Comparison of ENCODE assay signal across 11 mouse cellular contexts in the genomic region with DNA sequence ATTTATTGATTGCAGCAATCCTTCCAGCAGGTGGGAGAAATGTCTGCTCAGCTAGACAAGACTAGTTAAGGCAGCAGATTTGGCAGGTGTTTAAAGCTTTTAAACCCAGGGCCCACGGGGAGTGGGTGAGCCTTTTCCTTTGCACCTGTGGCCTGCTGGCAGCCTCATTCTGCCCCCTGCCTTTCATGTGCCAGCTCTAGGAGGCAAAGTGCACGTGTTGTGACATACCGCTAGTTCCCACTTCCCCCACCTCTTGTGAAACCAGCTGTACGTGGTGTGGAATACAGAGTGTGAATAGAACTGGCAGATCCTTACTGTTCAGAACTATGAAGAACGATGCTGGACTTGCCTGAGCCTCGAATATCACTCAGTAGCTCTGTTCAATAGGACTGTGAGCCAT.
DNase-seq lines count a peak whose midpoint lies in the region; ATAC-seq and TF ChIP-seq lines count a peak whose summit lies in the region.
"Had no signal": no experiment of that assay in that cellular context is flagged by ENCODE, and none has a peak within 500 bp of the region (broad histone marks: within the 10 kb centered on the region; RNA-seq: fewer than 3 reads in every experiment).

No protein-coding gene starts in this region.

- ATAC-seq in forebrain, embryonic 13.5 days = peak; percentile 71; the same call in 1 of the 2 replicates
- ATAC-seq in lung, postnatal 0 days = peak; percentile 41; the same call in 1 of the 2 replicates
- ATAC-seq in liver, embryonic 16.5 days (ENCODE audit: low read depth) = peak; percentile 83
- no peak for ATAC-seq in cerebellum, adult (ENCODE audit: insufficient number of reproducible peaks, low FRiP score, low TSS enrichment)

- no peak overlapping the region for H3K4me3 ChIP-seq in forebrain, embryonic 13.5 days
- H3K4me3 ChIP-seq in forebrain, embryonic 10.5 days = no peak overlapping the region
- no peak overlapping the region for H3K4me3 ChIP-seq in lung, postnatal 0 days (ENCODE audit: low read depth, low read length)
- no peak overlapping the region for H3K4me3 ChIP-seq in liver, embryonic 16.5 days (ENCODE audit: low read depth, low read length)
- H3K4me3 ChIP-seq: limb, embryonic 15.5 days; neural tube, embryonic 13.5 days had no signal

- no peaks in the 10 kb centered on the region for H3K36me3 ChIP-seq in forebrain, embryonic 13.5 days (ENCODE audit: poor library complexity, severe bottlenecking)
- H3K36me3 ChIP-seq in forebrain, embryonic 10.5 days (replicated peaks) = no peaks in the 10 kb centered on the region
- no peaks in the 10 kb centered on the region for H3K36me3 ChIP-seq in lung, postnatal 0 days (ENCODE audit: insufficient read depth, low read length)
- no peaks in the 10 kb centered on the region for H3K36me3 ChIP-seq in liver, embryonic 16.5 days (ENCODE audit: control insufficient read depth, insufficient read depth)
- H3K36me3 ChIP-seq: limb, embryonic 15.5 days; neural tube, embryonic 13.5 days had no signal

- TF ChIP-seq CTCF in lung, postnatal 0 days (IDR thresholded peaks at IDR 0.05) = no peak

- DNase-seq in forebrain, embryonic 10.5 days (ENCODE audit: extremely low spot score, low spot score) = no peak
- peak; percentile 48 for DNase-seq in lung, postnatal 0 days (ENCODE audit: low spot score)
- no peak for DNase-seq in lung, postnatal 14 days
- DNase-seq in thymus, postnatal 14 days = peak; percentile 88
- DNase-seq in kidney, adult 18-20 months = no peak

- peaks cover 26% of the 10 kb centered on the region for H3K4me1 ChIP-seq in forebrain, embryonic 13.5 days
- peaks cover 15% of the 10 kb centered on the region for H3K4me1 ChIP-seq in forebrain, embryonic 10.5 days
- H3K4me1 ChIP-seq in lung, postnatal 0 days (ENCODE audit: insufficient read depth, low read depth, low read length) = no peaks in the 10 kb centered on the region
- no peaks in the 10 kb centered on the region for H3K4me1 ChIP-seq in liver, embryonic 16.5 days (ENCODE audit: control insufficient read depth, low read depth, low read length)

- H3K4me2 ChIP-seq in forebrain, embryonic 13.5 days = no peak overlapping the region
- H3K4me2 ChIP-seq in lung, postnatal 0 days (replicated peaks; ENCODE audit: low read depth, low read length) = no peak overlapping the region
- no peak overlapping the region for H3K4me2 ChIP-seq in liver, embryonic 16.5 days (ENCODE audit: low read depth, low read length)
- H3K4me2 ChIP-seq: limb, embryonic 15.5 days; neural tube, embryonic 13.5 days had no signal

- H3K27me3 ChIP-seq in forebrain, embryonic 13.5 days = no peaks in the 10 kb centered on the region
- H3K27me3 ChIP-seq in forebrain, embryonic 10.5 days (ENCODE audit: poor library complexity, severe bottlenecking) = no peaks in the 10 kb centered on the region
- H3K27me3 ChIP-seq in lung, postnatal 0 days (replicated peaks; ENCODE audit: insufficient read depth, low read length) = no peaks in the 10 kb centered on the region
- no peaks in the 10 kb centered on the region for H3K27me3 ChIP-seq in liver, embryonic 16.5 days (ENCODE audit: control insufficient read depth, insufficient read depth, low read depth, low read length)
- H3K27me3 ChIP-seq: limb, embryonic 15.5 days; neural tube, embryonic 13.5 days had no signal

- H3K9me3 ChIP-seq in forebrain, embryonic 13.5 days (replicated peaks) = no peaks in the 10 kb centered on the region
- no peaks in the 10 kb centered on the region for H3K9me3 ChIP-seq in forebrain, embryonic 10.5 days
- H3K9me3 ChIP-seq in lung, postnatal 0 days (ENCODE audit: low read length) = no peaks in the 10 kb centered on the region
- no peaks in the 10 kb centered on the region for H3K9me3 ChIP-seq in liver, embryonic 16.5 days (replicated peaks; ENCODE audit: control insufficient read depth, low read length)
- H3K9me3 ChIP-seq: limb, embryonic 15.5 days had no signal

- no peak for TF ChIP-seq EP300 in lung, postnatal 0 days (IDR thresholded peaks at IDR 0.05)

- no peak overlapping the region for H3K27ac ChIP-seq in forebrain, embryonic 13.5 days
- no peak overlapping the region for H3K27ac ChIP-seq in forebrain, embryonic 10.5 days
- H3K27ac ChIP-seq in lung, postnatal 0 days (ENCODE audit: low read length) = no peak overlapping the region
- no peak overlapping the region for H3K27ac ChIP-seq in liver, embryonic 16.5 days (ENCODE audit: low read length)
- H3K27ac ChIP-seq: kidney, postnatal 0 days; limb, embryonic 15.5 days; neural tube, embryonic 13.5 days had no signal

- 28% methylated on average over 6 of the region's 6 CpGs for WGBS in forebrain, embryonic 13.5 days
- WGBS in forebrain, embryonic 10.5 days = 81% methylated on average over 6 of the region's 6 CpGs
- WGBS in lung, postnatal 0 days = 47% methylated on average over 6 of the region's 6 CpGs
- WGBS in liver, embryonic 16.5 days (ENCODE audit: insufficient replicate concordance) = 37% methylated on average over 6 of the region's 6 CpGs

- no peak overlapping the region for H3K9ac ChIP-seq in forebrain, embryonic 13.5 days
- H3K9ac ChIP-seq in lung, postnatal 0 days (replicated peaks; ENCODE audit: low read depth) = no peak overlapping the region
- no peak overlapping the region for H3K9ac ChIP-seq in liver, embryonic 16.5 days (ENCODE audit: low read depth, low read length)
- H3K9ac ChIP-seq: limb, embryonic 15.5 days; neural tube, embryonic 13.5 days had no signal

Comparison
In these comparisons a context has a peak if more than half of its experiments do, and no peak if none do; other contexts are left out.
1. DNase-seq: peak in lung, postnatal 0 days (single experiment) and thymus, postnatal 14 days (single experiment); none in forebrain, embryonic 10.5 days (single experiment), lung, postnatal 14 days (single experiment) and kidney, adult 18-20 months (single experiment).